Mouse (Mus musculus) erythroblast, embryonic 14.5 days (primary cell): ENCODE data around the gene Otop1.

Experiments
- GATA1 ChIP-seq: IDR thresholded peaks from 2 replicates; pipeline ENCODE4 v1.6.1; 2012; ENCODE audit warnings: low read length, inconsistent platforms, mixed read lengths
- TAL1 ChIP-seq: IDR thresholded peaks from 3 replicates; pipeline ENCODE4 v1.6.1; 2012; ENCODE audit warnings: low read length, inconsistent platforms, mixed read lengths

- TF ChIP-seq GATA1 = no peak
- no peak for TF ChIP-seq TAL1
Observed at GRCm38 (mm10) chr5:38270942-38271341, 4.8 kb upstream of the Otop1 start.
